Mouse (Mus musculus) cortical plate, adult 2 months (tissue): ENCODE data around the gene Zbtb8os.

Source experiments
- CTCF ChIP-seq: fragments of 200-500 bp; IDR thresholded peaks from 2 replicates; pipeline ENCODE4 v1.5.1; 2011; ENCODE audit warnings: mild to moderate bottlenecking, control low read depth, low read length; ENCODE audit not compliant: insufficient read depth; ENCODE audit errors: extremely low read depth
- POLR2A ChIP-seq: fragments of 200-500 bp; IDR thresholded peaks from 2 replicates; pipeline ENCODE4 v1.6.1; 2011; ENCODE audit warnings: mild to moderate bottlenecking, low read length, control low read depth; ENCODE audit not compliant: insufficient read depth; ENCODE audit errors: extremely low read depth

DNA sequence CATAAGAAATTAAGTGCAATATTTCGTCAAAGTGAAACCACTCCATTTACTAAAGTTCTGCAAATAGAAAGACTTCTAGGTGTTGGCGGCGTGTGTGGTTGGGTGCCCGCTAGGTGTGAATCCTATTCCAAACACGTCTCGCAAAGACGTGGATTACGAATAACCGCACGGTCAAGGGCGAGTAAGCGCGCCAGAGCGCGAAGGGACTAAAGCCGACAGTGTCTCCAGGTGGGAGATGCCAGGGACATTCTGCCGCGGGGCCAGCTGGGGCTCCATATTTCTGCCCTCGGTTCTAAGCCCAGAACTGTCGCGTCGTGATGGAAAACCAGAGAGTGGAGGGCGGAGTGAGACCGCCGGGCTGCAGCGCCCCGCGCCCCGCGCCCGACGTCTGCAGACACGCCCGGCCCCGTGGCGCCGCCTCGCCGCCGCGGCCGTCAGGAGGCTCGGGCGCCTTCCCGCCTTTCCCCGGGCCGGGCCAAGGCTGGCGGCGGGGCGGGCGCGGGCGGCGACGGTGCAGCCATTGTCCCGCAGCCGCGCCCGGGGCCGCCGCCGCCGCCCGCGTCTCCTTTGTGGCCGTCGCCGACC is 41.6 kb downstream of the Zbtb8os start:
- peak; percentile 32; the same call in 1 of the 2 replicates for TF ChIP-seq POLR2A
- TF ChIP-seq CTCF, result no peak
